Mouse (Mus musculus) T-helper 17 cell (primary cell): Measurements from ENCODE around the gene Slc25a45.

ENCODE experiments used
- in situ Hi-C, 2 experiments: fragments of 300-600 bp; cut with MboI, MseI; formaldehyde crosslinking; loops; 1 replicate in 1 of 2; 2 replicates in 1 of 2; pipeline ENCODE4 v1.15.1; 2025; ENCODE audit warnings: high pct_unique_total_duplicates in 2 of 2

Gene Slc25a45

GRCm38 (mm10) chr19:5840086-5840889, 37.3 kb upstream of the Slc25a45 start:
- in situ Hi-C loops = no loop called here

- in situ Hi-C loops = no loop called here
Measured at GRCm38 (mm10) chr19:5840890-5841388, 36.7 kb upstream of the Slc25a45 start.

- in situ Hi-C loops = no loop called here
Measured at GRCm38 (mm10) chr19:5841389-5841946, 36.1 kb upstream of the Slc25a45 start.

- in situ Hi-C loops = no loop called here
Measured at GRCm38 (mm10) chr19:5841999-5842784, 35.4 kb upstream of the Slc25a45 start.

- in situ Hi-C loops = no loop called here
Measured at GRCm38 (mm10) chr19:5842785-5843730, 34.5 kb upstream of the Slc25a45 start.

GRCm38 (mm10) chr19:5843781-5844691, 33.6 kb upstream of the Slc25a45 start:
- in situ Hi-C loops = no loop called here

GRCm38 (mm10) chr19:5844831-5845318, 32.7 kb upstream of the Slc25a45 start:
- in situ Hi-C loops = loop anchor here (5.0 kb wide), 1 partner anchor 53 kb away; no protein-coding TSS in a partner anchor

GRCm38 (mm10) chr19:5845319-5846135, 32.1 kb upstream of the Slc25a45 start:
- in situ Hi-C loops = loop anchor here (5.0 kb wide), 1 partner anchor 53 kb away; no protein-coding TSS in a partner anchor

GRCm38 (mm10) chr19:5846154-5846553, 31.5 kb upstream of the Slc25a45 start:
- in situ Hi-C loops = loop anchor here (5.0 kb wide), 1 partner anchor 54 kb away; no protein-coding TSS in a partner anchor

GRCm38 (mm10) chr19:5846557-5847305, 30.9 kb upstream of the Slc25a45 start:
- in situ Hi-C loops = loop anchor here (5.0 kb wide), 1 partner anchor 54 kb away; no protein-coding TSS in a partner anchor

- in situ Hi-C loops = loop anchor here (5.0 kb wide), 1 partner anchor 55 kb away; no protein-coding TSS in a partner anchor
Measured at GRCm38 (mm10) chr19:5847306-5847796, 30.3 kb upstream of the Slc25a45 start.

GRCm38 (mm10) chr19:5848032-5848825, 29.4 kb upstream of the Slc25a45 start:
- in situ Hi-C loops = loop anchor here (5.0 kb wide), 1 partner anchor 56 kb away; no protein-coding TSS in a partner anchor

GRCm38 (mm10) chr19:5848826-5849672, 28.6 kb upstream of the Slc25a45 start:
- in situ Hi-C loops = loop anchor here (5.0 kb wide), 1 partner anchor 57 kb away; no protein-coding TSS in a partner anchor

- in situ Hi-C loops = loop anchor here (5.0 to 25.0 kb wide), 3 partner anchors 37 to 1463 kb away; partner anchors contain the start of gene Kdm2a (in 1 of the 2)
Measured at GRCm38 (mm10) chr19:5849843-5850527, 27.6 kb upstream of the Slc25a45 start.

GRCm38 (mm10) chr19:5850860-5851259, 26.7 kb upstream of the Slc25a45 start:
- in situ Hi-C loops = loop anchor here in 1 of 2 experiments (5.0 to 25.0 kb wide), 2 partner anchors 36 to 1464 kb away; partner anchors contain the start of gene Kdm2a
